Mouse (Mus musculus): ENCODE results near the gene Stat3.

GRCm38 (mm10) chr11:100904580-100905351 is 34.6 kb downstream of the Stat3 start:
- TF ChIP-seq GATA1 (IDR thresholded peaks at IDR 0.05; ENCODE audit: low read length) (no peak), TAL1 (IDR thresholded peaks at IDR 0.05; ENCODE audit: low read length) (no peak)

All from erythroblast, embryonic 14.5 days (primary cell).